Mouse (Mus musculus): ENCODE measurements around the gene Snn. TPM values are rescaled to one million over a fixed set of nuclear protein-coding genes. Genes with fewer than 3 reads are reported as not detected.
A peak's percentile ranks its signal among the peaks of the same experiment; 100 is the strongest.

Snn gene
- total RNA-seq, 2 experiments from 2014 or later, result 186 to 194 TPM

- DNase-seq (ENCODE audit: low spot score in 2 of 2), result no peak
These were observed 17.6 kb downstream of the Snn start for GRCm38 (mm10) chr16:11078216-11078869.

- DNase-seq (ENCODE audit: low spot score in 2 of 2), result no peak
These were observed 23.4 kb downstream of the Snn start for GRCm38 (mm10) chr16:11084181-11084580.

GRCm38 (mm10) chr16:11086299-11086698, 25.6 kb downstream of the Snn start:
- no peak for DNase-seq (ENCODE audit: low spot score in 2 of 2)

GRCm38 (mm10) chr16:11086856-11087588, 26.3 kb downstream of the Snn start:
- no peak for DNase-seq (ENCODE audit: low spot score in 2 of 2)

- DNase-seq (ENCODE audit: low spot score in 2 of 2), result no peak
These were observed 30.3 kb downstream of the Snn start for GRCm38 (mm10) chr16:11090836-11091570.

GRCm38 (mm10) chr16:11092061-11092460, 31.3 kb downstream of the Snn start:
- DNase-seq (ENCODE audit: low spot score in 2 of 2), result no peak

GRCm38 (mm10) chr16:11092523-11092922, 31.8 kb downstream of the Snn start:
- peak; percentile 33 to 72 for DNase-seq (ENCODE audit: low spot score in 2 of 2)

GRCm38 (mm10) chr16:11093717-11094386, 33.1 kb downstream of the Snn start:
- no peak for DNase-seq (ENCODE audit: low spot score in 2 of 2)

- no peak for DNase-seq (ENCODE audit: low spot score in 2 of 2)
These were observed 36.6 kb downstream of the Snn start for GRCm38 (mm10) chr16:11097301-11097700.

- no peak for DNase-seq (ENCODE audit: low spot score in 2 of 2)
These were observed 44.2 kb downstream of the Snn start for GRCm38 (mm10) chr16:11104905-11105304.

GRCm38 (mm10) chr16:11109198-11109740, 48.5 kb downstream of the Snn start:
- no peak for DNase-seq (ENCODE audit: low spot score in 2 of 2)

- no peak for DNase-seq (ENCODE audit: low spot score in 2 of 2)
These were observed 61.9 kb downstream of the Snn start for GRCm38 (mm10) chr16:11122625-11123024.

- DNase-seq (ENCODE audit: low spot score in 2 of 2), result no peak
These were observed 63.4 kb downstream of the Snn start for GRCm38 (mm10) chr16:11124110-11124509.

Other genes with a start within 250 kb of the Snn start
- not detected for gene Gm11172, start 248.0 kb upstream of the Snn start, total RNA-seq (2021)
- under 1 TPM in 1 of 2 experiments, not detected in 1; 0.16 TPM for gene Rmi2, start 225.9 kb upstream of the Snn start, total RNA-seq (2021)
- 10 to 100 TPM; 11.4 to 12.1 TPM for gene Litaf, start 5.2 kb downstream of the Snn start, total RNA-seq (2021)
- 10 to 100 TPM; 31.6 to 32.5 TPM for gene Txndc11, start 73.7 kb downstream of the Snn start, total RNA-seq (2021)
- gene Zc3h7a, start 115.4 kb downstream of the Snn start, total RNA-seq (2021), result 10 to 100 TPM; 57.0 to 59.2 TPM
- 10 to 100 TPM; 49.5 to 51.7 TPM for gene Rsl1d1, start 142.4 kb downstream of the Snn start, total RNA-seq (2021)
- gene Gspt1, start 193.4 kb downstream of the Snn start, total RNA-seq (2021), result 10 to 100 TPM; 82.7 to 85.1 TPM

Data from left cerebral cortex, adult 18-20 months (tissue).